Mouse (Mus musculus) small intestine, adult 2 months (tissue): Measurements from ENCODE around the gene Pigx. TPM values are rescaled to one million over a fixed set of nuclear protein-coding genes. Genes with fewer than 3 reads are reported as not detected.

ENCODE experiments used
- H3K27ac ChIP-seq: fragments of 200-500 bp; 2 replicates; pipeline ENCODE4 v1.5.1; 2012; ENCODE audit warnings: low read depth, low read length, control low read depth, inconsistent platforms; ENCODE audit not compliant: insufficient read depth
- H3K27me3 ChIP-seq: fragments of 200-500 bp; 2 replicates; pipeline ENCODE4 v1.6.1; 2012; ENCODE audit warnings: mild to moderate bottlenecking, moderate library complexity, low read length, inconsistent platforms; ENCODE audit not compliant: control insufficient read depth, insufficient read depth
- H3K36me3 ChIP-seq: fragments of 200-500 bp; 2 replicates; pipeline ENCODE4 v1.6.1; 2012; ENCODE audit warnings: mild to moderate bottlenecking, low read length, control low read depth, inconsistent platforms; ENCODE audit not compliant: control insufficient read depth, insufficient read depth
- H3K4me1 ChIP-seq: fragments of 200-500 bp; 2 replicates; pipeline ENCODE4 v1.6.1; 2012; ENCODE audit warnings: low read length, inconsistent platforms, mixed read lengths; ENCODE audit not compliant: control insufficient read depth, insufficient read depth, insufficient read length
- H3K4me3 ChIP-seq: fragments of 200-500 bp; 2 replicates; pipeline ENCODE4 v1.5.1; 2012; ENCODE audit warnings: low read depth, mild to moderate bottlenecking, control low read depth, inconsistent platforms, low read length, moderate library complexity
- CTCF ChIP-seq: fragments of 200-500 bp; IDR thresholded peaks from 2 replicates; pipeline ENCODE4 v1.5.1; 2012; ENCODE audit warnings: low read depth, mild to moderate bottlenecking, control low read depth, inconsistent platforms, low read length, moderate library complexity, mixed read lengths; ENCODE audit not compliant: insufficient replicate concordance, insufficient read length; ENCODE audit errors: extremely low read depth
- POLR2A ChIP-seq: fragments of 200-500 bp; IDR thresholded peaks from 2 replicates; pipeline ENCODE4 v1.6.1; 2012; ENCODE audit warnings: low read depth, mild to moderate bottlenecking, control low read depth, inconsistent platforms, low read length, moderate library complexity
- WGBS: fragments of 180-500 bp; shearing (Covaris S2); methylation state at CpG from one replicate; pipeline ENCODE4 v1.1.7; 2018; 5-methylcytosine and 5-hydroxymethylcytosine counted together
- polyA plus RNA-seq: library from polyadenylated mRNA; depleted of rRNA; stranded (reverse); fragments of >200 nt; gene quantifications from 2 replicates; pipeline ENCODE4 v1.2.3, GENCODE M21; 2012

The Pigx gene
- polyA plus RNA-seq, 1 experiment: 32.5 TPM

GRCm38 (mm10) chr16:32120454-32120853 lies 20.9 kb upstream of the Pigx start:
- TF ChIP-seq POLR2A: no peak
- TF ChIP-seq CTCF: no peak
- Histone ChIP-seq H3K36me3 (no peaks in the 10 kb centered on the region), H3K4me3 (no peak overlapping the region), H3K4me1 (no peaks in the 10 kb centered on the region; the same call in 1 of the 2 replicates), H3K27ac (no peak overlapping the region), H3K27me3 (no peaks in the 10 kb centered on the region)
- 78% methylated on average over 3 of the region's 3 CpGs for WGBS

GRCm38 (mm10) chr16:32116186-32116585 lies 16.6 kb upstream of the Pigx start:
- 23% methylated on average over 5 of the region's 5 CpGs for WGBS

GRCm38 (mm10) chr16:32115781-32116180 lies 16.2 kb upstream of the Pigx start:
- Histone ChIP-seq H3K36me3 (no peaks in the 10 kb centered on the region), H3K4me1 (peaks cover 2% of the 10 kb centered on the region; the same call in 1 of the 2 replicates), H3K27me3 (no peaks in the 10 kb centered on the region), H3K4me3 (no peak overlapping the region), H3K27ac (no peak overlapping the region)
- WGBS: 31% methylated on average over 6 of the region's 6 CpGs
- TF ChIP-seq CTCF: no peak
- TF ChIP-seq POLR2A: no peak

More at GRCm38 (mm10) chr16:32116186-32116585, 16.6 kb upstream of the Pigx start:
- H3K4me3 ChIP-seq: no peak overlapping the region
- H3K36me3 ChIP-seq: no peaks in the 10 kb centered on the region
- H3K27me3 ChIP-seq: no peaks in the 10 kb centered on the region
- peaks cover 2% of the 10 kb centered on the region; the same call in 1 of the 2 replicates for H3K4me1 ChIP-seq
- no peak overlapping the region for H3K27ac ChIP-seq
- no peak for TF ChIP-seq POLR2A

GRCm38 (mm10) chr16:32114968-32115695 lies 15.6 kb upstream of the Pigx start:
- H3K27ac ChIP-seq: no peak overlapping the region
- peak; percentile 95; the same call in 1 of the 2 replicates for TF ChIP-seq CTCF
- no peak for TF ChIP-seq POLR2A

GRCm38 (mm10) chr16:32114406-32114805 lies 14.9 kb upstream of the Pigx start:
- no peak overlapping the region for H3K4me3 ChIP-seq
- no peak for TF ChIP-seq POLR2A
- TF ChIP-seq CTCF: no peak
- no peaks in the 10 kb centered on the region for H3K27me3 ChIP-seq
- no peak overlapping the region for H3K27ac ChIP-seq
- 90% methylated on average over 10 of the region's 10 CpGs for WGBS
- H3K4me1 ChIP-seq: peaks cover 2% of the 10 kb centered on the region; the same call in 1 of the 2 replicates
- no peaks in the 10 kb centered on the region for H3K36me3 ChIP-seq

More at GRCm38 (mm10) chr16:32114968-32115695, 15.6 kb upstream of the Pigx start:
- no peak overlapping the region for H3K4me3 ChIP-seq
- H3K36me3 ChIP-seq: no peaks in the 10 kb centered on the region
- no peaks in the 10 kb centered on the region for H3K27me3 ChIP-seq
- WGBS: 11% methylated on average over 15 of the region's 15 CpGs
- peaks cover 2% of the 10 kb centered on the region; the same call in 1 of the 2 replicates for H3K4me1 ChIP-seq

- peak overlapping the region; percentile 25 for H3K4me3 ChIP-seq
- H3K27ac ChIP-seq: peak overlapping the region; percentile 66
- peaks cover 2% of the 10 kb centered on the region; the same call in 1 of the 2 replicates for H3K4me1 ChIP-seq
- no peaks in the 10 kb centered on the region for H3K27me3 ChIP-seq
- 48% methylated on average over 23 of the region's 23 CpGs for WGBS
- TF ChIP-seq POLR2A (no peak), CTCF (no peak)
- H3K36me3 ChIP-seq: no peaks in the 10 kb centered on the region
Measured at GRCm38 (mm10) chr16:32113541-32114218, 14.1 kb upstream of the Pigx start.
